Mouse (Mus musculus) MEL (cell line): ENCODE data around the gene Rtel1. TPM values are rescaled to one million over a fixed set of nuclear protein-coding genes. Genes with fewer than 3 reads are reported as not detected.

ENCODE experiments used
- DNase-seq: peaks from one replicate; pipeline ENCODE4 v3.0.0; 2011; ENCODE audit warnings: low read depth, low spot score
- H3K27ac ChIP-seq: 2 replicates; pipeline ENCODE4 v1.5.1; 2012; ENCODE audit warnings: low read depth, mild to moderate bottlenecking, control low read depth, low read length, moderate library complexity; ENCODE audit not compliant: control insufficient read depth
- H3K27me3 ChIP-seq, 2 experiments: fragments of 150-350 bp in 1 of 2; sonication (generic) in 1 of 2; 2 replicates each; pipeline ENCODE4 v1.6.1; 2012; ENCODE audit warnings: low read length in 2 of 2, mild to moderate bottlenecking in 2 of 2, improper control_type of control experiment in 1 of 2, moderate library complexity in 1 of 2; ENCODE audit not compliant: insufficient read depth in 2 of 2, control insufficient read depth in 1 of 2
- H3K36me3 ChIP-seq, 2 experiments: 2 replicates each; pipeline ENCODE4 v1.6.1; 2012 to 2014; ENCODE audit warnings: low read length in 2 of 2, improper control_type of control experiment in 1 of 2, inconsistent platforms in 1 of 2, mild to moderate bottlenecking in 1 of 2; ENCODE audit not compliant: insufficient read depth in 2 of 2, control insufficient read depth in 1 of 2
- H3K4me1 ChIP-seq, 2 experiments: fragments of 150-350 bp in 1 of 2; sonication (generic) in 1 of 2; 2 replicates each; pipeline ENCODE4 v1.6.1; 2012; ENCODE audit warnings: low read length in 2 of 2, improper control_type of control experiment in 1 of 2, mild to moderate bottlenecking in 1 of 2; ENCODE audit not compliant: insufficient read depth in 2 of 2, control insufficient read depth in 1 of 2
- H3K4me3 ChIP-seq, 2 experiments: fragments of 150-350 bp in 1 of 2; sonication (generic) in 1 of 2; 2 replicates each; pipeline ENCODE4 v1.5.1; 2012; ENCODE audit warnings: low read depth in 2 of 2, low read length in 2 of 2, mild to moderate bottlenecking in 2 of 2, moderate library complexity in 2 of 2, control low read depth in 1 of 2, improper control_type of control experiment in 1 of 2; ENCODE audit not compliant: control insufficient read depth in 1 of 2, insufficient read depth in 1 of 2
- H3K79me2 ChIP-seq: 2 replicates; pipeline ENCODE4 v1.6.1; 2012; ENCODE audit warnings: mild to moderate bottlenecking, low read length, moderate library complexity; ENCODE audit not compliant: control insufficient read depth, poor library complexity, insufficient read depth
- H3K9ac ChIP-seq: 2 replicates; pipeline ENCODE4 v1.6.1; 2012; ENCODE audit warnings: low read depth, mild to moderate bottlenecking, control low read depth, low read length, moderate library complexity; ENCODE audit not compliant: control insufficient read depth, poor library complexity, severe bottlenecking
- H3K9me3 ChIP-seq: fragments of 150-350 bp; sonication (generic); replicated peaks from 2 replicates; pipeline ENCODE4 v1.6.1; 2012; ENCODE audit warnings: mild to moderate bottlenecking, low read length, improper control_type of control experiment, moderate library complexity; ENCODE audit not compliant: insufficient read depth
- BHLHE40 ChIP-seq: IDR thresholded peaks from 2 replicates; pipeline ENCODE4 v1.6.1; 2012; ENCODE audit warnings: low read depth, mild to moderate bottlenecking, inconsistent platforms, low read length, improper control_type of control experiment, borderline replicate concordance
- CHD1 ChIP-seq: IDR thresholded peaks from 2 replicates; pipeline ENCODE4 v1.6.1; 2012; ENCODE audit warnings: low read depth, mild to moderate bottlenecking, inconsistent platforms, low read length, improper control_type of control experiment
- CTCF ChIP-seq, 3 experiments: IDR thresholded peaks in 2 of 3; conservative IDR thresholded peaks in 1 of 3; 2 replicates each; pipeline ENCODE4 v1.5.1; 2011 to 2012; ENCODE audit warnings: low read length in 3 of 3, low read depth in 2 of 3, mild to moderate bottlenecking in 2 of 3, improper control_type of control experiment in 1 of 3, inconsistent platforms in 1 of 3, mixed read lengths in 1 of 3, moderate library complexity in 1 of 3; ENCODE audit not compliant: control insufficient read depth in 1 of 3, insufficient read depth in 1 of 3, poor library complexity in 1 of 3, severe bottlenecking in 1 of 3
- EP300 ChIP-seq, 2 experiments: IDR thresholded peaks; 2 replicates each; pipeline ENCODE4 v1.6.1; 2011; ENCODE audit warnings: improper control_type of control experiment in 2 of 2, low read length in 2 of 2, low read depth in 1 of 2, mild to moderate bottlenecking in 1 of 2
- ETS1 ChIP-seq: IDR thresholded peaks from 2 replicates; pipeline ENCODE4 v1.6.1; 2012; ENCODE audit warnings: low read depth, mild to moderate bottlenecking, inconsistent platforms, low read length, improper control_type of control experiment, moderate library complexity
- GABPA ChIP-seq: IDR thresholded peaks from 2 replicates; pipeline ENCODE4 v1.6.1; 2012; ENCODE audit warnings: low read depth, mild to moderate bottlenecking, inconsistent platforms, low read length, improper control_type of control experiment, moderate library complexity
- GATA1 ChIP-seq: IDR thresholded peaks from 2 replicates; pipeline ENCODE4 v1.6.1; 2011; ENCODE audit warnings: low read depth, low read length, improper control_type of control experiment
- JUND ChIP-seq: IDR thresholded peaks from 2 replicates; pipeline ENCODE4 v1.6.1; 2011; ENCODE audit warnings: low read depth, mild to moderate bottlenecking, improper control_type of control experiment, low read length
- MAFK ChIP-seq: IDR thresholded peaks from 2 replicates; pipeline ENCODE4 v1.6.1; 2011; ENCODE audit warnings: low read depth, mild to moderate bottlenecking, low read length, improper control_type of control experiment, borderline replicate concordance
- MAZ ChIP-seq: IDR thresholded peaks from 2 replicates; pipeline ENCODE4 v1.6.1; 2012; ENCODE audit warnings: low read depth, mild to moderate bottlenecking, inconsistent platforms, low read length, improper control_type of control experiment
- MEF2A ChIP-seq: IDR thresholded peaks from 2 replicates; pipeline ENCODE4 v1.6.1; 2014; ENCODE audit warnings: low read depth, mild to moderate bottlenecking, inconsistent platforms, low read length, improper control_type of control experiment; ENCODE audit not compliant: poor library complexity, insufficient replicate concordance, severe bottlenecking; ENCODE audit errors: extremely low read depth
- MYC ChIP-seq: IDR thresholded peaks from 2 replicates; pipeline ENCODE4 v1.6.1; 2011; ENCODE audit warnings: low read depth, mild to moderate bottlenecking, low read length, improper control_type of control experiment, moderate library complexity
- NRF1 ChIP-seq: IDR thresholded peaks from 2 replicates; pipeline ENCODE4 v1.6.1; 2014; ENCODE audit warnings: low read depth, mild to moderate bottlenecking, inconsistent platforms, low read length, improper control_type of control experiment, moderate library complexity; ENCODE audit not compliant: poor library complexity, insufficient read depth, severe bottlenecking
- POLR2AphosphoS2 ChIP-seq: IDR thresholded peaks from 2 replicates; pipeline ENCODE4 v1.6.1; 2011; ENCODE audit warnings: low read length, improper control_type of control experiment
- POLR2AphosphoS5 ChIP-seq: IDR thresholded peaks from 2 replicates; pipeline ENCODE4 v1.6.1; 2012; ENCODE audit warnings: low read depth, borderline replicate concordance, mild to moderate bottlenecking, inconsistent platforms, low read length, moderate library complexity, mixed read lengths
- RAD21 ChIP-seq: IDR thresholded peaks from 2 replicates; pipeline ENCODE4 v1.6.1; 2011; ENCODE audit warnings: mild to moderate bottlenecking, low read depth, low read length, improper control_type of control experiment
- SIN3A ChIP-seq: IDR thresholded peaks from 2 replicates; pipeline ENCODE4 v1.6.1; 2012; ENCODE audit warnings: low read length, improper control_type of control experiment, inconsistent platforms
- SMC3 ChIP-seq: IDR thresholded peaks from 2 replicates; pipeline ENCODE4 v1.6.1; 2011; ENCODE audit warnings: low read depth, low read length, improper control_type of control experiment
- TBP ChIP-seq: IDR thresholded peaks from 2 replicates; pipeline ENCODE4 v1.8.0; 2011; ENCODE audit warnings: low read depth, low read length, improper control_type of control experiment
- UBTF ChIP-seq: IDR thresholded peaks from 2 replicates; pipeline ENCODE4 v1.6.1; 2012; ENCODE audit warnings: low read depth, mild to moderate bottlenecking, inconsistent platforms, low read length, improper control_type of control experiment, moderate library complexity, borderline replicate concordance; ENCODE audit not compliant: insufficient read depth
- ZC3H11A ChIP-seq: IDR thresholded peaks from 2 replicates; pipeline ENCODE4 v1.6.1; 2012; ENCODE audit warnings: low read depth, mild to moderate bottlenecking, inconsistent platforms, low read length, improper control_type of control experiment
- ZKSCAN1 ChIP-seq: IDR thresholded peaks from 2 replicates; pipeline ENCODE4 v1.6.1; 2012; ENCODE audit warnings: low read depth, mild to moderate bottlenecking, inconsistent platforms, low read length, improper control_type of control experiment, moderate library complexity
- ZMIZ1 ChIP-seq: IDR thresholded peaks from 2 replicates; pipeline ENCODE4 v1.6.1; 2012; ENCODE audit warnings: low read depth, mild to moderate bottlenecking, inconsistent platforms, low read length, improper control_type of control experiment, moderate library complexity
- ZNF384 ChIP-seq: IDR thresholded peaks from 2 replicates; pipeline ENCODE4 v1.6.1; 2012; ENCODE audit warnings: low read depth, mild to moderate bottlenecking, inconsistent platforms, low read length, improper control_type of control experiment
- polyA plus RNA-seq, 2 experiments: library from polyadenylated mRNA; stranded (reverse) in 1 of 2; unstranded in 1 of 2; fragments of >175 nt in 1 of 2; fragments of >200 nt in 1 of 2; gene quantifications; 2 replicates each; pipeline versions ENCODE4 v1.2.1 to v1.2.4; 2012; ENCODE audit warnings: low replicate concordance in 2 of 2, low read depth in 1 of 2; ENCODE audit not compliant: insufficient read length in 2 of 2, insufficient read depth in 1 of 2, missing spikeins in 1 of 2
- total RNA-seq: library from RNA; depleted of rRNA; stranded (reverse); fragments of 300-350 nt; gene quantifications from 2 replicates; pipeline ENCODE4 v1.2.3, GENCODE M21; 2012

Gene Rtel1
- total and polyA plus RNA-seq, 3 experiments = 54.2 to 87.0 TPM; not detected in 1

DNA sequence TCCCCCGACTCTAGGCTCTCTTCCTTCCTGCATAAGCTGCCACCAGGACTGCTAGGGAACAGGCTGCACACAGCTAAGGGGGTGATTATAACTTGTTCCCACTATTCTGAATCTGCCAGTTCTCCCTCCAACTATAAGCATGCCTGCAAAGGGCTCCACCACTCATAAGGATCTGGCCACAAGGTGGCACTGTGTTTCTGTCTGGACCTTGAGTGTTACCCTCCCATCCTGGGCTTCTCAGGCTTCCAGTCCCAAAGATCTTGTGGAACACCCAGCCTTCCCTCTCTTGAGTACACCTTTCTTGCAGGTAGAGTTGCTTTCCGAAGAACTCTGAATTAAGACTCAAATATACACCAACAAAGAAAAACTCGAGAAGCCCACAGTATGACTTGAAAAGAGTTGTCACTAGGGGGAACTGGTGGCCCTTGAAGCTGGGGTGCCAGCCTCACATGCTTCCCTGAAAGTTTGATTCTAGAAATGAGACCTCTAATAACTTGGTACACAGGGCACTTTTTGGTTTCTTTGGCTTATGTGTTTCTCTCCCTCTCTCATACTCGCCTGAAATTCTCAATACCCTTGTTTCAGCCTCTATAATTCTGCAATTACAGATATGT lies 73.2 kb downstream of the Rtel1 start:
- H3K27ac ChIP-seq = no peak overlapping the region
- H3K36me3 ChIP-seq = no peaks in the 10 kb centered on the region
- no peak overlapping the region for H3K4me3 ChIP-seq
- H3K4me1 ChIP-seq = no peaks in the 10 kb centered on the region
- H3K79me2 ChIP-seq = no peaks in the 10 kb centered on the region
- H3K27me3 ChIP-seq = no peaks in the 10 kb centered on the region; a peak in 1 of 4 replicates
- TF ChIP-seq POLR2AphosphoS5 = no peak
- peak; percentile 81 for TF ChIP-seq ZC3H11A
- TF ChIP-seq MYC = 0 out of 2 replicates have a peak, but pooled peaks have one; percentile 11
- TF ChIP-seq RAD21 = peak; percentile 84
- no peak for TF ChIP-seq TBP
- TF ChIP-seq ZMIZ1 = no peak
- TF ChIP-seq SMC3 = peak; percentile 95
- TF ChIP-seq CTCF (IDR thresholded peaks at IDR 0.05 in 2 of 3, conservative IDR thresholded peaks at IDR 0.05 in 1 of 3; ENCODE audit: control insufficient read depth in 1 of 3, insufficient read depth in 1 of 3, low read depth in 2 of 3, low read length in 3 of 3, poor library complexity in 1 of 3, severe bottlenecking in 1 of 3) = peak; percentile 84 to 88 (median 86)
- H3K9me3 ChIP-seq = no peaks in the 10 kb centered on the region
- DNase-seq = peak; percentile 84
- H3K9ac ChIP-seq = no peak overlapping the region

DNA sequence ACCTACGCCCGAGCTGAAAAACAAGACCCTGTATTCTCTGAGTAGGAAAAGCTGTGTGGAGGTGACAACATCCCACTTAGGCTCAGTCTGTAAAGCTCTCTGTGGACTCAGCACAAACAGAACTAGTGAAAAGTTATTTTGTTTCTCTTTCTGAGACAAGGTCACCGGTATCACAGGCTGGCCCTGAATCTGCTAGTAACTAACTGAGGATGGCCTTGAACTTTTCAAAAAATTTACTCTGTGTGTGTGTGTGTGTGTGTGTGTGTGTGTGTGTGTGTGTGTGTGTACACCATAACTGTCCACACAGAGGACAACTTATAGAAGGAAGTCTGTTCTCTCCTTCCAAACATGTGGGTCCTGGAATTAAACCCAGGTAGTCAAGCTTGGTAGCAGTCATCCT lies 74.5 kb downstream of the Rtel1 start:
- H3K27me3 ChIP-seq = no peaks in the 10 kb centered on the region; a peak in 1 of 4 replicates
- H3K9ac ChIP-seq = no peak overlapping the region
- H3K27ac ChIP-seq = no peak overlapping the region
- no peaks in the 10 kb centered on the region for H3K9me3 ChIP-seq
- TF ChIP-seq GATA1 (no peak), SMC3 (no peak), CHD1 (no peak), MYC (no peak), ZNF384 (no peak), MAFK (no peak), ZKSCAN1 (no peak), BHLHE40 (no peak), EP300 (IDR thresholded peaks at IDR 0.05; ENCODE audit: low read depth in 1 of 2, low read length in 2 of 2) (no peak), POLR2AphosphoS2 (no peak), MAZ (no peak), GABPA (no peak), SIN3A (no peak), TBP (no peak), NRF1 (no peak), JUND (no peak), ETS1 (no peak), UBTF (no peak), MEF2A (no peak)
- TF ChIP-seq, all 39 proteins: peak for 0
- no peaks in the 10 kb centered on the region for H3K4me1 ChIP-seq
- H3K79me2 ChIP-seq = no peaks in the 10 kb centered on the region
- H3K4me3 ChIP-seq = no peak overlapping the region
- H3K36me3 ChIP-seq = no peaks in the 10 kb centered on the region
- no peak for DNase-seq
